Mouse (Mus musculus) liver, embryonic 14.5 days (tissue): ENCODE measurements around the gene Pbp2. TPM values are rescaled to one million over a fixed set of nuclear protein-coding genes. Genes with fewer than 3 reads are reported as not detected.

Experiments
- ATAC-seq: fragments of 200-750 bp; cut with Nextera tagmentation; 2 replicates; pipeline ENCODE4 v1.8.0; 2017; ENCODE audit warnings: moderate number of reproducible peaks, mild to moderate bottlenecking, moderate library complexity; ENCODE audit not compliant: insufficient read depth
- DNase-seq, 3 experiments: peaks; one replicate each; pipeline ENCODE4 v3.0.0-alpha.2; 2012 to 2013; ENCODE audit warnings: low read depth in 3 of 3, low spot score in 3 of 3
- H3K27ac ChIP-seq: fragments of 300-500 bp; sonication (generic); 2 replicates; pipeline ENCODE4 v1.5.1; 2014; ENCODE audit warnings: moderate library complexity, mild to moderate bottlenecking, control low read depth, inconsistent platforms
- H3K27me3 ChIP-seq: fragments of 300-500 bp; sonication (generic); 2 replicates; pipeline ENCODE4 v1.6.1; 2014; ENCODE audit warnings: mild to moderate bottlenecking, low read length, moderate library complexity; ENCODE audit not compliant: control insufficient read depth, insufficient read depth
- H3K36me3 ChIP-seq: fragments of 300-500 bp; sonication (generic); replicated peaks from 2 replicates; pipeline ENCODE4 v1.6.1; 2014; ENCODE audit warnings: low read depth; ENCODE audit not compliant: control insufficient read depth, insufficient read depth
- H3K4me1 ChIP-seq, 2 experiments: fragments of 200-500 bp in 1 of 2; fragments of 300-500 bp in 1 of 2; sonication (generic) in 1 of 2; replicated peaks; 2 replicates each; pipeline ENCODE4 v1.6.1; 2012 to 2014; ENCODE audit warnings: antibody characterized with exemption in 1 of 2, inconsistent platforms in 1 of 2, low read length in 1 of 2; ENCODE audit not compliant: control insufficient read depth in 2 of 2, insufficient read depth in 2 of 2
- H3K4me2 ChIP-seq: fragments of 300-500 bp; sonication (generic); 2 replicates; pipeline ENCODE4 v1.6.1; 2014; ENCODE audit warnings: low read depth, mild to moderate bottlenecking, control low read depth, moderate library complexity
- H3K4me3 ChIP-seq, 2 experiments: fragments of 200-500 bp in 1 of 2; fragments of 300-500 bp in 1 of 2; sonication (generic) in 1 of 2; 2 replicates each; pipeline ENCODE4 v1.5.1; 2012 to 2014; ENCODE audit warnings: low read depth in 2 of 2, low read length in 2 of 2, mild to moderate bottlenecking in 2 of 2, control low read depth in 1 of 2, inconsistent platforms in 1 of 2, moderate library complexity in 1 of 2; ENCODE audit not compliant: insufficient read depth in 1 of 2
- H3K9ac ChIP-seq: fragments of 300-500 bp; sonication (generic); replicated peaks from 2 replicates; pipeline ENCODE4 v1.6.1; 2014; ENCODE audit warnings: mild to moderate bottlenecking, control low read depth, moderate library complexity
- H3K9me3 ChIP-seq: fragments of 300-500 bp; sonication (generic); 2 replicates; pipeline ENCODE4 v1.6.1; 2016; ENCODE audit warnings: low read length, mixed read lengths; ENCODE audit not compliant: control insufficient read depth
- CTCF ChIP-seq: IDR thresholded peaks from 2 replicates; pipeline ENCODE4 v1.5.1; 2016; ENCODE audit warnings: antibody characterized with exemption, low read depth, control low read depth
- EP300 ChIP-seq: IDR thresholded peaks from 2 replicates; pipeline ENCODE4 v1.6.1; 2016; ENCODE audit warnings: antibody characterized with exemption, low read depth
- WGBS: fragments of 180-500 bp; shearing (Covaris S2); extraction: QIAGEN DNeasy Blood & Tissue Kit; methylation state at CpG from one replicate; pipeline ENCODE4 v1.1.7; 2014; ENCODE audit not compliant: insufficient replicate concordance; 5-methylcytosine and 5-hydroxymethylcytosine counted together
- polyA plus RNA-seq, 2 experiments: library from polyadenylated mRNA; depleted of rRNA in 1 of 2; stranded (reverse) in 1 of 2; unstranded in 1 of 2; fragments of >200 nt; fragmentation: Nextera tagmentation in 1 of 2; extraction: Ambion mirVana in 1 of 2; gene quantifications; 2 replicates each; pipeline versions ENCODE4 v1.2.1 to v1.2.3; 2012 to 2014

Pbp2 gene
- polyA plus RNA-seq, 2 experiments: not detected

GRCm38 (mm10) chr6:135262565-135262964, 47.6 kb downstream of the Pbp2 start:
- Histone ChIP-seq H3K9ac (no peak overlapping the region), H3K27ac (no peak overlapping the region), H3K36me3 (no peaks in the 10 kb centered on the region), H3K4me2 (no peak overlapping the region), H3K4me3 (no peak overlapping the region), H3K4me1 (no peaks in the 10 kb centered on the region), H3K9me3 (peaks cover 3% of the 10 kb centered on the region; the same call in 1 of the 2 replicates), H3K27me3 (no peaks in the 10 kb centered on the region)
- TF ChIP-seq CTCF (no peak), EP300 (no peak)
- WGBS: 45% methylated on average over 2 of the region's 2 CpGs
- DNase-seq: no peak
- ATAC-seq: no peak

- Histone ChIP-seq H3K9me3 (peaks cover 3% of the 10 kb centered on the region; the same call in 1 of the 2 replicates), H3K27me3 (no peaks in the 10 kb centered on the region), H3K4me3 (no peak overlapping the region), H3K27ac (no peak overlapping the region), H3K36me3 (no peaks in the 10 kb centered on the region), H3K9ac (no peak overlapping the region), H3K4me2 (no peak overlapping the region), H3K4me1 (no peaks in the 10 kb centered on the region)
- WGBS: 62% methylated on average over 9 of the region's 9 CpGs
- no peak for TF ChIP-seq EP300
- no peak for TF ChIP-seq CTCF
- ATAC-seq (no peak), DNase-seq (no peak)
Measured at GRCm38 (mm10) chr6:135261124-135261523, 49.1 kb downstream of the Pbp2 start.

GRCm38 (mm10) chr6:135260435-135260834, 49.8 kb downstream of the Pbp2 start:
- H3K9ac ChIP-seq: no peak overlapping the region
- no peaks in the 10 kb centered on the region for H3K36me3 ChIP-seq
- no peak for DNase-seq
- H3K4me2 ChIP-seq: no peak overlapping the region
- no peaks in the 10 kb centered on the region for H3K4me1 ChIP-seq
- H3K27ac ChIP-seq: no peak overlapping the region
- peaks cover 3% of the 10 kb centered on the region; the same call in 1 of the 2 replicates for H3K9me3 ChIP-seq
- TF ChIP-seq CTCF: 0 out of 2 replicates have a peak, but pooled peaks have one; percentile 42
- TF ChIP-seq EP300: no peak
- WGBS: 81% methylated on average over 6 of the region's 6 CpGs
- no peak overlapping the region for H3K4me3 ChIP-seq
- H3K27me3 ChIP-seq: no peaks in the 10 kb centered on the region
- no peak for ATAC-seq

Other genes with a start within 250 kb of the Pbp2 start
- gene Gprc5a, start 244.8 kb downstream of the Pbp2 start, polyA plus RNA-seq (2012; rRNA removed): 0.12 and 0.15 TPM in 2 replicates
- gene Gprc5a, start 244.8 kb downstream of the Pbp2 start, polyA plus RNA-seq (2014; fragmentation: Nextera tagmentation; extraction: Ambion mirVana): 0.16 and 0.25 TPM in 2 replicates
- 0.28 and 0.41 TPM in 2 replicates for gene Gprc5d, start 192.1 kb downstream of the Pbp2 start, polyA plus RNA-seq (2012; rRNA removed)
- not detected in 2 replicates for gene Gprc5d, start 192.1 kb downstream of the Pbp2 start, polyA plus RNA-seq (2014; fragmentation: Nextera tagmentation; extraction: Ambion mirVana)
- gene Fam234b, start 112.4 kb downstream of the Pbp2 start, polyA plus RNA-seq (2012; rRNA removed): 18.7 and 19.1 TPM in 2 replicates
- gene Fam234b, start 112.4 kb downstream of the Pbp2 start, polyA plus RNA-seq (2014; fragmentation: Nextera tagmentation; extraction: Ambion mirVana): 27.8 and 34.9 TPM in 2 replicates
- gene Hebp1, start 112.4 kb downstream of the Pbp2 start, polyA plus RNA-seq (2012; rRNA removed): 127 and 198 TPM in 2 replicates
- gene Hebp1, start 112.4 kb downstream of the Pbp2 start, polyA plus RNA-seq (2014; fragmentation: Nextera tagmentation; extraction: Ambion mirVana): 60.1 and 70.2 TPM in 2 replicates
- gene Gsg1, start 56.1 kb downstream of the Pbp2 start, polyA plus RNA-seq (2012; rRNA removed): 0.08 and 0.13 TPM in 2 replicates
- gene Gsg1, start 56.1 kb downstream of the Pbp2 start, polyA plus RNA-seq (2014; fragmentation: Nextera tagmentation; extraction: Ambion mirVana): not detected in 2 replicates
- 2.0 and 2.1 TPM in 2 replicates for gene Emp1, start 52.1 kb upstream of the Pbp2 start, polyA plus RNA-seq (2012; rRNA removed)
- 0.55 and 0.66 TPM in 2 replicates for gene Emp1, start 52.1 kb upstream of the Pbp2 start, polyA plus RNA-seq (2014; fragmentation: Nextera tagmentation; extraction: Ambion mirVana)